Mouse (Mus musculus) MEL-GATA-1-ER (cell line): ENCODE results near the gene Cyp2d11.
A peak's percentile ranks its signal among the peaks of the same experiment; 100 is the strongest.

ENCODE experiments used
- DNase-seq: peaks from one replicate; pipeline ENCODE4 v3.0.0-alpha.2; 2012; ENCODE audit warnings: low read depth; ENCODE audit errors: extremely low read depth

The Cyp2d11 gene

GRCm38 (mm10) chr15:82351480-82351879 is 42.3 kb downstream of the Cyp2d11 start:
- DNase-seq = peak; percentile 60

- DNase-seq = no peak
Measured at GRCm38 (mm10) chr15:82350349-82350748, 43.5 kb downstream of the Cyp2d11 start.

- DNase-seq = no peak
Measured at GRCm38 (mm10) chr15:82348999-82349341, 44.9 kb downstream of the Cyp2d11 start.

DNA sequence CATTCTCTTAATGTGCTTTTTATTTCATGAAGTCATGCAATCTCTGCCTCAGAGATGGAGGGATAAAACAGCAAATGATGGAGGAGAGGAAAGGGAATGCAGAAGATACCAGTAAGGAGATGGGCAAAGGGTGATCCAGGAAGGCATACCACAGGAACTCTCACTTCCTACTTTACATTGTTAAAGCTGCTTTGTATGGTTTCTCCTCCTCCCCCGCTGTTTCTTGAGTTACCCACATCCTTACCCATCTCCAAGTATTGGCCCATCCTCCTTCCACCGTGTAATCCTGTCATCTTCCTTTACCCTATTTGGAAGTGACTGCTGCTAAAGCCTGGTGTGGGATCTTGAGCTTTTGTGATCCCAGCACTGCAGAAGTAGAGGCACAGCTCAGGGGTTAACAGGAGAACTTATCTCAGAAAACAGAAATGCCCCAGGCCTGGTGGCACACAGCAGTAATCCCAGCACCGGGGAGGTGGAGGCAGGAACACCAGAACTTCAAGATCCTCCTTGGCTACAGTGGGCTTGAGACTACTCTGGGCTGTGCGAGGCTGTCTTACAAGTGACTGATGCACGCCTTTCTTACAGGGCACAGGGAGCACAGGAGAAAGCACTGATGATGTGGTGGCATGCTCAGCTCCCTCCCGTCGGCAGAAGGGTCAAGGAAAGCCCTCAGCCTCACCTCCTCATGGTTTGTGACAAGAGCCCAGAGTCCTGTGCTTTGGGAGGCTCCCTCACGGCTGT is 45.4 kb downstream of the Cyp2d11 start:
- no peak for DNase-seq

DNA sequence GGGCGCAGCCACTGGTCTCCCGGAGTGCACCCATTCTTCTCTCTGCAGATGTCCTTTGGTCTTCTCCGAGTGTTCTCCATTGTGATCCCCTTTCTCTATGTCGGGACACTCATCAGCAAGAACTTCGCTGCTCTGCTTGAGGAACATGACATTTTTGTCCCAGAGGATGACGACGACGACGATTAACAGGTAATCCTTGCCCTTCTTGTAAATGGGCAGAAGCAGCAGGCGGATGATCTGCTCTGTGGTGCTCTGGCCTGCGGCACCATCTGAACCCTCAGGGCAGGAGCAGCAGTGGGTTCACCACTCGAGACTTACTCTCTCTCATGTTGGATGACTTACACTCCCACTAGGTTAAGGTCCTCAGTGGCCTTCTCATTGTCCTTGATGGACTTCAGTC is 46.0 kb downstream of the Cyp2d11 start:
- DNase-seq = no peak

DNA sequence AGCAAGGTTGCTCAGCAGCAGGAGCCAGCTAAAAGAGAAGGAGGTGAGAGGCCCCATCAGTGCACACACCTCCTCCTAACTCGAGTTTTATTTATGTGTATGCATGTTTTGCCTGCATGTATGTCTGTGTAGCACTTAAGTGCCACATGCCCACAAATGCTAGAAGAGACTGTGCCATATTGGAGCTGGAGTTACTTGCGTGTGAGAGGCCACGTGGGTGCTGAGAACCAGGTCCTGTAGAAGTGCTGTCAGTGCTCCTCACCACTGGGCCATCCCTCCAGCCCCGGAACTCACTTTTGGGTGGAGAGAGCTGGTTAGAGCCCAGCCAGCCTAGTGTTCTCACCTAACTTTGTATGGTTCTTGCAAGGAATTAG is 46.5 kb downstream of the Cyp2d11 start:
- DNase-seq = no peak

GRCm38 (mm10) chr15:82346580-82347302 is 47.1 kb downstream of the Cyp2d11 start:
- no peak for DNase-seq

GRCm38 (mm10) chr15:82345820-82346470 is 47.9 kb downstream of the Cyp2d11 start:
- peak; percentile 95 for DNase-seq

GRCm38 (mm10) chr15:82344971-82345370 is 48.9 kb downstream of the Cyp2d11 start:
- no peak for DNase-seq

DNA sequence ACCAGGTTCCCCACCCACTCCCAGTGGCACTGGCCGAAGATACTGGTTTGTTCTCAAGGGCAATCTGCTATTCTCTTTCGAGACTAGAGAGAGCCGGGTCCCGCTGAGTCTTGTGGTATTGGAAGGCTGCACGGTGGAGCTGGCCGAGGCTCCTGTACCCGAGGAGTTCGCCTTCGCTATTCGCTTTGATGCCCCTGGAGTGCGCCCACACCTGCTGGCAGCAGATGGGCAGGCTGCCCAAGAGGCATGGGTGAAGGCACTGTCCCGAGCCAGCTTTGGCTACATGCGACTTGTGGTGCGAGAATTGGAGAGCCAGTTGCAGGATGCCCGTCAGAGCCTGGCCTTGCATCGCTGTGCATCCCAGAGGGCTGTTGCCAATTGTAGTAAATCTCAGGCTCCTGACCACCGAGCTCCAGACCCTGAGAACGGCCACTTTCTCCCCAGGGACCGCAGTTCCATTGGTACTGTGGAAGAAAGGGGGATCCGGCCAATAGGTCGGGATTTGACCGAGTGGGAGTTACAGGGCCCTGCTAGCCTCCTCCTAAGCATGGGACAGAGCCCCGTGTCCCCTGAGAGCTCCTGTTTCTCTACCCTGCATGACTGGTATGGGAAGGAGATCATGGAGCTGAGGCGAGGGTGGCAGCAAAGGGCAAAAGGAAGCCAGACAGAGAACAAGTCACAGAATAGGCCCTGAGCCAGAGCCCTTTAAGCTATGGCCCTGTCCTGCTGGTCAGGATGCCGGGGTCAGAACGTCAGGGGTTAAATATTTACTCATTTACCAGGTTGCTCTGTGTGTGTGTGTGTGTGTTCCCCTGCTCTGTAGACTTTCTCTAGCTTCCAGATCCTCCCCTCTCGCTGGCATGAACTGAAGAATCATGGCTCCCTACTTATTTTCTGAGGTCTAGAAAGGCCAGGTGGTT is 50.2 kb downstream of the Cyp2d11 start:
- DNase-seq = no peak

- DNase-seq = no peak
Measured at GRCm38 (mm10) chr15:82342543-82342935, 51.3 kb downstream of the Cyp2d11 start.

DNA sequence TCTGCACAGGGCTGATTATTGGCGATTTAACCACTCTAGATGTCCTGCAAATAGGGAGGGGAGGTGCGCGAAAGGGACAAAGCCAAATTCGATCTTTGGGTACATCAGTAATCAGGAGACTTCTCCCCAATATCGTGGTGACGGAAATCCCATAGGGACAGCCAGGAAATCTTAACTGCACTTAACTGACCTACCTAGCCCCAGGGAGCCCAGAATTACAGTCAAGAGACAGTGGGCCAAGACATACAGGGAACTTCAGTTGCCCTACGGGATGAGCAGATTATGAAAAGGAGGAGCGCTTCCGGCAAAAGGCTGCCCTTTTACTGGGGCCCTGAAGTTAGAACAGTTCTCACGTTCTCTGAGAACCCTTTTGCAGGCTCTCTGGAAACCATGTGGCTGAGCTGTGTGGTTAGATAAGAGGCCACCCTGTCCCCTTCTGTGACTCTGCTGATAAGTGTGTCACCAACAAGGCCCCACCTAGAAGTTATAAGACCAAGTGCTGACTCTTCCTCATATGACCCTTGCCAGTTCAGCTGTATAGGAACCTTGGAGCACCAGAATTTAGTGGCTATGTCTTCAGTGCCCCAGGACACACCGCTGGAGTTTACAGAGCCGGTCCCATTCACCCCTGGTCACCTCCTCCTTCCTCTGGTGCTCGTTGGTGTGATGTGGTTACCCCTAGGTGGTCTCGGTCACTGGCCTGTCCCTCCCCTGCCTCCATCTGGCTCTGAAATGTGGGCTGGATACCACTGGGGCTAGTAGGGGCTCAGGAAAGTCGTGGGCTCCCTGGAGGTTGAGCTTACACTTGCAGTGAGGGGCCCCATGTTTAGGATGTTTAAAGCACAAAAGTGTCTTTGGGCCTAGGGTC is 51.9 kb downstream of the Cyp2d11 start:
- DNase-seq = peak; percentile 100

DNA sequence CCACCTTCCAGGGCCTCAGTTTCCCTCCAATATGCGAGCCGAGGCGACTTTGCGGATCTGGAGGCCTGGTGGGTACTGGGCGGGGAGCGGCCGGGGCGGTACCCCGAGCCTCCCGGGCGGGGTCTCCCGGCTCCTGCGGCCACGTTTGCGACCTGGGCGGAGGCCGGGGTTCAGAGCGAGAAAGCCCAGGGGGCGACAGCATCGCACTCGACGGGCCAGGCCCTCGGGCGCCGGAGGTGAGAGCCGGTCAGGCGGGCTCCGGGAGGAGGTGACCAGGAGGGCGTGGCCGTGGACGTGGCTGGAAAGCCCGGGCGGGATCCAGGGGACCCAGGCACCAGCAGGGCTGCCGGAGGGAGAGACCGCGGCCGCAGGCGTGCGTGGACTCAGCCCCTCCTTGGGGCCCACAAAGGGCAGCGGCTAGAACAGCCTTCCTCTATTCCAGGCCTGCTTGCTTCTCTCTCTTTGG is 52.8 kb downstream of the Cyp2d11 start:
- DNase-seq = no peak

DNA sequence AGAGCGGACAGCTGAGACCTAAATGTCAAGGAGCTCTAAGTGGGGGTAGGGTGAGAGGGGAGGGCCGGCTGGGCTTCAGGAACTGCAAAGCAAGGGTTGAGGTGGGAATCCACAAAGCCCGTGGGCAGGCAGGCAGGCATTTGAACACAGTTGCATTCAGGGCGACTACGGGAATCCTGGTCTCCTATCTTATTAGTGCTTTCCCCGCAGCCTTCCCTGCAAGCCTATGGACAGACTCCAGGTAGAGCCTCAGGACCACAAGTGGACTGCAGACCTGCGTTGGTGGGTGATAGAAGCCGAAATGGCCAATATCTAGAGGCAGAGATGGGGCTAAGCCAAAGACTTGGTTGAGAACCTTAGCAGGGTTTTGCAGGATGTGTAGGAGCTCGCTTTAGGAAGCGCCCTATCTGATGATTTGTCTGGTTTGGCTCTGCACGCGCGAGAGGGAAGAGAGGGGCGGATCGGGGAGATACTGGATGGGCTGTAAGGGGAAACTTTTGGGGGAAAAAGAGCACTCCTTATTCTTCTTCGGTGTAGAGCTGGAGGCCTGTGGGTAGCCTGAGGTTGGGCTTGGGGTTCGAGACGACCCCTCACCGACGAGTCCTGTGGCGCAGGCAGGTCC is 53.3 kb downstream of the Cyp2d11 start:
- DNase-seq = peak; percentile 66

- DNase-seq = no peak
Measured at GRCm38 (mm10) chr15:82339634-82340254, 54.1 kb downstream of the Cyp2d11 start.
